Mouse (Mus musculus) erythroid progenitor cell, adult 5-6 weeks (primary cell): Measurements from ENCODE around the gene Clic6. TPM values are rescaled to one million over a fixed set of nuclear protein-coding genes. Genes with fewer than 3 reads are reported as not detected.

Source experiments
- ATAC-seq: replicated peaks from 2 replicates; pipeline ENCODE4 v1.8.0; 2016; ENCODE audit warnings: moderate number of reproducible peaks, mild to moderate bottlenecking, moderate TSS enrichment, inconsistent platforms; ENCODE audit not compliant: poor library complexity, low FRiP score, severe bottlenecking
- total RNA-seq, 2 experiments: library from RNA; stranded (forward) in 1 of 2; stranded (reverse) in 1 of 2; fragments of 150-400 nt in 1 of 2; fragments of 186-747, 209-891 nt in 1 of 2; gene quantifications; 2 replicates each; pipeline versions ENCODE4 v1.2.3 to v1.2.4; 2015 to 2017; ENCODE audit warnings: low replicate concordance in 2 of 2

Gene Clic6
- total RNA-seq, 2 experiments from 2014 or later = not detected

DNA sequence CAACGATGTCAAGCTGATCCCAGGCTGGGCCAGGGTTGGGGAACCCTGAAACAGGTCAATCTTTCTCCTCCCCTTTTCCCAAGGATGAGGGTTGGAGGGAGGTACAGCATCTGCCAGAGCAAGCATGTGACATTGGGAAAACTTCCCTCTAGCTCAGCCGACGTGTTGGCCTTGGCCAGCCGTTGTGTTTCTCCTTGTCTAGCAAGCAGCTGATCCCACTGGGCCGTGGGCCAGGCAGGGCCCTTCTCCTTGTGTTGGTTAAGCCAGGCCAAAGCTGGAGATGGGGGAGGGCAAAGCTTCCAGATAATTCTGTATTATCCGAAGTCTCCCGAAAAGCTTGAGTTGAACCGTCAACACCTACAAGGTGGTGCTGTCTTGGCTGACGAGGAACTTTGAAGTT lies 30.6 kb downstream of the Clic6 start:
- no peak for ATAC-seq

DNA sequence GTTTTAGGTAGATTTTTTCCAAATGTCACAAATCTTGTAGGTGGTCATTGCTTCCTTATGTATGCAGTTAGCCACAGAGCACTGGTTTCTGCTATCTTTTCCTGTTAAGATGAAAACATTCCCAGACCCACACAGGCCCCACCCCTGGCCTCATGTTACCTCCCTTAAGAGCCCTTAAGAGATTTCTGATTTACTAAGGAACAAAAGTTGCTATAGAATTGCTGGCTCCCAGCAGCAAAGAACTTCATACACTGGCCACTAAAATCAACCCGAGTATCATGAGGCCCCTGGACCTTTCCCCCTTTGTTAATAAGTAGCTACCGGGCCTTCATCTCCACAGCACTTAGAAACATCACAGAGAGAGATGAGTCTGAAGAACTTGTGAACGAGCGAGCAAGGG lies 33.2 kb downstream of the Clic6 start:
- ATAC-seq = no peak

DNA sequence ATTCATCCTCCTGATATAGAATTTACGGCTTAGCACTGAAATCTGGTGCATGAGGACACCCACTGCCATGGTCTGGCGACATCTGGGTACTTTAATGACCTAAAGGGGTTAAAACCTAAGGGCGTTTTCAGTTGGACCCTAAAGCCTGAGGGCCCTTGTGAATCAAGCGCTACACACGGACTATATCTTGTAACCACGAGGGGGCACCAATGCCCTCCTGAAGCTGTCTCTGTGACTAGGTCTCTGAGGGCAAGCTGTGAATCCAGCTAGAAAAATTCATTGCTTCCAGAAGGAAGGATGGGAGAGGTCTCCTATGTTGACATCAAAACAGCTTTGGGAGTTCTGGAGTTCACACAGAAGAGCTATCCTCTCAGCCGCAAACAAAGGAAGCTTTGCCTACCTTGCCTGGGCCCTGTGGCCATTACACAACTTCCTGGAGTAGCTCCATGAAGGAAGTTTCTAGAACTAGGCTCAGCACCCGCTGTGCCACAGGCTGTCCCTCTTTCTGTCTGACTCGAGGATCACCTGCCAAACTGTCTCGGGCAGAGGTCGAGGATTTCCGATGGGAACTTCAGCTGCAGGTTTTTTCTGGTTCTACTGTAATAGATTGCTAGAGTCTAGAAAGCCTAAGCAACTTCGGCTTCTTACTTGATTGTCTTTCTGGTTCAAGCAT lies 34.4 kb downstream of the Clic6 start:
- ATAC-seq = no peak

DNA sequence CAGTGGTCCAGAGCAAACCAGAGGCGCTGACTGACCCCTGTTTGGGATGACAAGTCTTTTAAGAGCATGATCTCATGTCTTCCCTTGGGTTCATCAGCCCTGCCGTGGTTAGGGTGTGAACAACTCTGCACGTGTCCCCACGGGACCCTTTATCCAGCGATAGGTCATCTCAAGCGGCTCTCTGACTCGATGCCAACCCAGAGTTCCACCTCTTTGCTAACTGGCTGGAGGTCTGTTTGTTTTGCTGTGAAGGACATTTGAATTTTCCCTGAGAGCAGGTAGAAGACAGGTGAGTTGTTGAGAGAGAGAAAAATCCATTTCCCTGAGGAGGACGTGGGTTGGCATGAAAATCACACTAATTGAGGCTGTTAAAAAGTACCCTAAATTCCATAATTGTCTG lies 37.8 kb downstream of the Clic6 start:
- ATAC-seq = no peak

DNA sequence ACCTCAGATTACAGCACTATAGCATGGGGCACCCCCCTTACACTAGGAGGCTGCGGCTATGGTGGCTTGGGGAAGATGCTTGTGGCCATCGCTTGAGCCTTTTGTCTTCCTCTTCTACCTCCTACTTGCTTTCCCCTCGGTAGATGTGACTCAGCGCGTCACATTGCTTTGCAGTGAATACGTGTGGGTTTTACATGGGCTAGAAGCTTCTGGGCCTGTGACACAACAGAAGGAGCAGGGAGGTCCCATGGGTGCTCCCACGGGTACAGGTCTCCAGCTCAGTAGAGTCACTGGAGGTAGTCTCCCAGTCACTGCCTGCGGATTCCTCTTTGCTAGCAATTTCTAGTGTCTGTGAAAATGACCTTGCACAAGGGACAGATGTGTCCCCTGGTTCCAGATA lies 39.1 kb downstream of the Clic6 start:
- no peak for ATAC-seq

DNA sequence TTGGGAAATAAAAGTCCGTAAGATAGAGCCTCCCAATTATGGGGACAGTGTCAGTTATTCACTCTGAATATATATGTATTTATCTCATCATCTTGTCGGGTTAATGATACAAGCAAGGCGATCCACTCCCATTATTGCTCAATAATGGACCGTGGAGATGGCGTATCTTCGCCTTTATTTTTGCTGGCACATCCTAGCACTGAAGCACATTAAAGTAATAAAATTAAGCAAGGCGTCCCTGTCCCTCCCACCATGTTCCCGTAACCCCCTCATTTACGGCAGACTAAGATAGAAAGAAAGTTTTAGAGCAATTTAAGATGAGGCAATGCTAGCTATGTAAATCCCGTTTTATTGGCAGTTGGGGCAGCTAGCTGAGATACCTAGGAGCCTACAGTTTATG lies 40.4 kb downstream of the Clic6 start:
- ATAC-seq = no peak

DNA sequence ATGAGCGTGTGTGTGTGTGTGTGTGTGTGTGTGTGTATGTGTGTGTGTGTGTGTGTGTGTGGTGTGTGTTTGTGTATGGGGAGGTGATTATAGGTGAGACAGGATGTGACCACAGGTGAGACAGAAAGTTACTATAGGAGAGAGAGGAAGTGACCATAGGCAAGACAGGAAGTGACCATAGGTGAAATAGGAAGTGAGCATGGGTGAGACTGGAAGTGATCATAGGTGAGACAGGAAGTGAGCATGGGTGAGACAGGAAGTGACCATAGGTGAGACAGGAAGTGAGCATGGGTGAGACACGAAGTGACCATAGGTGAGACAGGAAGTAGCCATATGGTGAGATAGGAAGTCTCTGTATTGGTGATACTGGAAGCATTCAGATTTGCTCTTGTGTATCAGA lies 49.7 kb downstream of the Clic6 start:
- no peak for ATAC-seq

DNA sequence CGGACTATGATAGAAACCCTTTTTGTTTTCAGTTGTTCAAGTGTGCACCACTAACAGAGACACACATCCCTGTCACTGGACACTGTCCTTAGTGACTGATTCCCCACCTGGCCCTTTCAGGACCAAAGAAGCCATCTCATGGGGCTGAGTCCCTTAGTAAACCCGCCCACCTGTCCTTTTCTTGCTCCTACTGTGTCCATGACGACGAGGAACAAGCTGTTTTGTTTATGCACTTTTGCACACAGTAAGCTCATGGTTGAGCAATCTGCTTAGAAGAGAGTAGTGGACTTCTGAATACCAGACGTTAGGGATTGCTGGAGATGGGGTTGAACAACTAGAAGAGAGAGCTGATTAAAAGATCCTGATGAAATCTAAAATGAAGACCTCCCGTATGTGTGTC lies 52.8 kb downstream of the Clic6 start:
- ATAC-seq = no peak

DNA sequence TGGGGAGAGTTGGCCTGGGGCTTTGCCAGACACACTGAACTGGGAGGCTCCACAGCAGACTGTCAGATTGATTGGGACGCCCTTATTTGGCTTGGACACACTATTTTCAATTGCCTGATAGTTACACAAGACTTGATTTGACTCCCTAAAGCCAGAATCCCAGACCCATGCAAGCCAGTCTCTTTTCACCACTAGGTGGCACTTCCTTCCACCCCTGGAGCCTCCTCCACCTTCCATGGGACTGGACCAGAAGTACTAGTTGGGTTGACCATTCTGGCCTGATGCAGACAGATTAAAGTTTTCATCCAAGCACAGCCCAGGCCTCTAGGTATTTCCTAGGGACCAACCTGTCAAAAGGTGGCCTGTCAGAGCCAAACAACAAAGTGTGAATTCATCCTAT lies 58.7 kb downstream of the Clic6 start:
- no peak for ATAC-seq

DNA sequence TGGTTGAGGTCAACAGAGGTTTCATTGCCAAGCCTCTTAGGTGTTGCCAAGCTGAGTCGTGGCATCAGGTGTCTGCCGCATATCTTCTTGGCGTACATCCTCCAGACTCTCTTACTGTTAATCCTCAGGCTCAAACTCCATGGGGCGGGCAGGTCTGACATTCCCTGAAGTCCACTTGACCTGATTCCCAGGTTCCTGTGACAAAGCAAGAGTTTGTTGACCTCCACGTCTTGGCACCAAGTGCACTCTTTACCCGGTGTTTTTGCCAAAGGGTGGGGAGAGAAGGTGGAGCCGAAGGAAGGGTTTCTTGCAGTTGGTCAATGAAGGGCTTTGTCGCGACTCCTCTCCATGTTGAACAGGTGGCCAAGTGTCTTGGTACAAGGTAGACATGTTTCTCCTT lies 63.1 kb downstream of the Clic6 start:
- ATAC-seq = no peak

DNA sequence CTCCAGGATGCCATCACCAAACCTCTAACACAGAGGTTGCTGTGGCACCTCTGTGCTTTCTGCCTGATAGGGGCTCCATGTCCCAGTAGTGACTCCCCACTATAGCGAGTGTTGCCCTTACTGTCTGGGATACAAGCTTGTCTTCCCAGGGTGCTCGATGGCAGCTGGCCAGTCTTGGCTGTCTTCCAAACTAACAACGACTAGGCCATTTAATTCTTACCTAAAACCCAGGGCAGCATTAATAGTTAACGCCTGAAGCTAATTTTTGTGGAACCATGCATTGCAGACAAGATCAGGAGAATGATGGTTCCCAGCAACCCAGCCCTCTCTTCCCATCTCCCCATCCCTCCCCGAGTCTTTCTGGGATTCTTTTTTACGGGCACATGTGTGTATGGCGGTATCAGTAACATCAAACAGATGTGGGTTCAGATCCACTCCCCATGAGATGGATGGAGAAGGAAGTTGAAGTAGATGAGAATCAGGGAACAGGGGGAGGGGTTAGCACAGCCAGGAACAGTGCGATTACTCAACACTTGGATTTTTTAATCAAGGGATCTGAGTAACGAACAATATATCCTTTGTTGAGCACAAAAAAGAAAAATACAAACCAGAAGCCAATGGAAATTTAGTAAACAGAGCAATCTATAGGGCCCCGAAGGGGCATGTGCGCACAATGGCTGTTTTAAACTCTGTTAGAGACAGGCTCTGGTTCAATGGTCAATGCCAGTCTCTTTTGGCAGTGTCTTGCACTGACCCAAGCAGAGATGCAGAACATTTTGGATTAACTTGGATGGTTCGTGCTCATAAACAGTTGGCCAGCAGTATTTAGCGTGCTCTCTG lies 66.0 kb downstream of the Clic6 start:
- ATAC-seq = no peak

DNA sequence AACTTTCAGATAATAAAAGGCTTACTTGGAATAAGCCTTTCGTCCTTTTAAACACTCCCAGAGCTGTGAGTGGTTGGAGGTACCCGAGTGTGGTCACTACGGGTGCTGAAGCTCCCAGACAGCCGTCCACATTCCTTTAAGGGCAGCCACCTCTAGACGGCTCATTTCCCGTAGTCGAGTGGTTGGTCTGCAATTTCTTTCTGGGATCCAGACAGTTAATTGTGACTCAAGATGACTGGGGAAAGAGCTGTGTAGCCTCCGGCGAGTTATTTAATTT lies 66.5 kb downstream of the Clic6 start:
- no peak for ATAC-seq

DNA sequence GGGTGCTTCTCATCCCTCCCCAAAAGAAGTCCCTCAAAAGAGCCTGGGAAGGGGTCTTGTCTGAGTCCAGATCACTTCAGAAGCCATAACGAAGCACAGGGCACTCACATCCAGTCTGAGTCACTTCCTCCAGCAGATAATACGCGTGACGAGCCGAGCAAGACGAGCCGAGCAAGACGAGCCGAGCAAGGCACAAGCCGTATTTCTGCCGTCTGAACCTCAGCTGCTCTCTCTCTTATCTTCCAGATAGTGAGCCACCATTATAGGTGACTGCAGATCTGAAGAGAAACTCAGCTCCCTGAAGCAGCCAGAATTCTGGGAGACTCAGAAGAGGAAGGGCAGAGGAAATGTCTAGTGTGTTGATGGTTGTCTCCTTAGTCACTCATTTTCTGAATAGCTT lies 67.3 kb downstream of the Clic6 start:
- ATAC-seq = no peak

DNA sequence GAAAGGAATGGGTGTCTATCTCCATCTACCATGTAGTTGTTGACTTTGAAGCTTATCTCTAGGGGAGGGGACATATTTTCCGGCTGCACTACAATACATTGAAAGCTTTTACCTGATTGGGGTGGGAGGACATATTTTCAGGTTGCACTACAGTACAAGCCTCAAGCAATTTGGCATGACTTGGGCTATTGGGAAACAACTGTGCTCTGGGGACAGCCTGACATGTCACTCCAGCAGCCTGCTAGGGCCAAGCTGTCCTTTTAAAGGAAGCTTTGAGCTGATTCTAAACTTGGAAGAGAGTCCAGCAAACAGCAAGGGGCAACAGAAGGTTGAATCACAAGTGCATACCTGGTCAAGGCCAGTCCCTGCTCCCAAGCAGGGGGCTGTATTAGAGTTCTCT lies 69.5 kb downstream of the Clic6 start:
- ATAC-seq = no peak

DNA sequence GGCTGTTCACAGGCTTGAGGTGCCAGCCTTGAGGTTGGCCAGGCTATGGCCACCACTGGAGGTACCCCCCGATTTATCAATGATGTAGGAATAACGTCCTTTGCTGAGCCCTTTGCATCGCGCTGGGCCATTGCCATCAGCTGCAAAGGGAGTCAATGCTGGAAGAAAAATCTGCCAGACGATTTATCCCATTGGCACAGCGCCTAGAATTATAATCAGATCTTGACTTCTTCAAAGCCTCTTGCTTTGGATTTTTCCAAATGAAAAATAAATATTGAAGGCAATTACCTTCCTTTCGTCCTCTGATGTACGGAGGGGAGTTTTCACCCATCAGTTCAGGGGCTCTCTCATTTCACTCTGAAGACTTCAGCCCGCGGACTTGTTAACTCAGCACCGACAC lies 79.8 kb downstream of the Clic6 start:
- ATAC-seq = no peak

DNA sequence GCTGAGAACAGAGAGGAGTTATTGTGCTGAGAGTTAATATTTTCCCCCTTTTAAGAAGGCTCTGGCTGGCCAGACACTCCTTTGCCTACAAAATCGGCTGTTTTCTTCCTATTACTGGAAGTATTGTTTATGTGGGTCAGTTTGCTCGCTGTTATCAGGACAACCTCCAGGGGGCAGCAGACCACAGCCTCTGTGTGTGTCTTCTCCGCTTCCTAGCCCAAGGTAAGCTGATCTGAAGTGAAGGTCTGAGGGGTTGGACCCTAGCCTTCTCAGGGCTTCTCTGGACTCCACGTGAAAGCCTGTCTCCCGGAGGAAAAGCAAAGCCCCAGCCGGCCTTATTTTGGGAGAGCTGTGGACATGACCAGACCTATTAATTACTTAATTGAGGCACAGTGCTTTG lies 80.2 kb downstream of the Clic6 start:
- peak; percentile 68 for ATAC-seq

DNA sequence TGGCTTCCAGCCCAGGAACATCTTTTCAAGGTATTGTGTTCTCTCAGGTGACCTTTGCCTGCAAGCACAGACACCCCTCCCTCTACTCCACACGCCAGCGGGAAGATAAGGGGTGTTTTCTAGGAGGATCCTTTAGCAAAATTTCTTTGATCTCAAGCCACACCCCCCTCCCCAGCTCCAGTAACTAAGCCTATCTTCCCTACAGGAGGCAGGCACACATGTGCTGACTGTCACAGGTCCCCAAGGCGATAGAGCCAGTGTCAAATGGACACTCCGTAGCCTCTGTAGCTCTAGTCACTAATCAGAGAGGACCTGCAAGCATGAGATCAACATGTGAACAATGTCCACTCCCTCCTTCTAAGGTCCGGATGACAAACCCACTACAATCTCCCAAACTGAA lies 80.6 kb downstream of the Clic6 start:
- no peak for ATAC-seq

DNA sequence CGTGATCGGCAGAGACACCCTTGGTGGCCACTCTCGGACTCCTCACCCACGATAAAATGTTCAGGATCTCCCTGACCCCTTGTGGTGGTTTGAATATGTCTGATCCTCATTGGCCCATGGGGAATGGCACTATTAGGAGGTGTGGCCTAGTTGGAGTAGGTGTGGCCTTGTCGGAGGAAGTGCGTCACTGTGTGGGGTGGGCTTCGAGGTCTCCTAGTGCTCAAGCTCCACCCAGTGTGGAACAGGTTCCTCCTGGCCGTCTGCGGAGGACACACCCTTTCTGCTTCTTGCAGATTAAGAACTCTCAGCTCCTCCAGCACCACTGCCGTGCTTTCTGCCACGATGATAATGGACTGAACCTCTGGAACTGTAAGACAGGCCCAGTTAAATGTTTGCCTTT lies 85.7 kb downstream of the Clic6 start:
- ATAC-seq = no peak

DNA sequence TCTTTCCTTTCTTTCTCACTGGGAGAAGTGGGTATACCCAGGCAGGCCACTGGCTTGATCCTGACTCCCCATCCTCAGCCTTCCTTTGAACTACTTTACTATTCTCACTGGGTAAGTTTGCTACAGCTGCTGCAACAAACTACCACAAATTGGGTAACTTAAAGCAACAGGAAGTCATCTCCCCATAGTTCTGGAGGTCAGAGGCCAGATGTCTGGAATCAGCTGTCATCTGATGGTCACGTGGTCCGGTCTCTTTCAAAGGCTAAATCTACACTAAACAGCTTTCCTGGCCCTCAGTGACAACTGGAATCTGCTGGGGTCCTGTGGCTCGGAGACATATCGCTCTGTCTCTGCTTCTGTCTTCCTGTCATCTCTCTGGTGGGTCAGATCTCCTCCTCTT lies 87.7 kb downstream of the Clic6 start:
- ATAC-seq = no peak

DNA sequence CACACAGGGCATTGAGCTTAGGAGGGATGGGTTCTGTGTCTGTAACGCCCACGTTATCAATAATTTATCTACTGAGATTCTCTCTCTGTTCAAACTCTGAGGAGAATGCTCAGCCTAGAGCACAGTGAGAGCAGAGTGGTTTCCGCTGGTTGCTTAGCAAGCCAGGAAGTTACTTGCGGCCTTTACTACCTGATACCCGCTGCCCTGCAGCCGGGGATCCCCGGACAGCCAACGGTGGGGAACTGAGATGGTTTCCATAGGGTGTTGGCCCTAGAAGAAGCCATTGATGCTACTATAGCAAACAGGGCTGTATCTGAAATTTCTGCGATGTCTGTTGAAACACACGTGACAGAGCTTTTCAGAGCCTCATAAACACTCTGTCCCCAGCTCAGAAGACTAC lies 90.3 kb downstream of the Clic6 start:
- ATAC-seq = no peak

DNA sequence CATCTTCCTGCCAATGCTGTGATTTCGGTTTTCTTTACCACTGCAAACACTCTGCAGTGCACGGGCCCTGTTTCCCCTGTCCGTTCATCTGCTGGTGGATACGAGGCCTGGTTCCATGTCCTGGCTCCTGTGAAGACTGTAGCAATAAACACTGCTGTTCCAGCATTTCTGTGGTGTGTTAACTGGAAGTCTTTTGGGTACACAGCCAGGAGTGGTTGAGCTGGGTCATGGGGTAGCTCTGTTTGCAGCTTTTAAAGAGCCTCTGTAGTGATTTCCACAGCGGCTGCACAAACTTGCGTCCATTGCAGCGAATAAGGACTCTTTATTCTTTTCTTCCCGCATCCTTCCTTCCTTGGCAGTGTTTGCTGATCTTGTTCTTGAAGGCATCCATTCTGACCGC lies 91.8 kb downstream of the Clic6 start:
- no peak for ATAC-seq
